Mouse (Mus musculus) forebrain, embryonic 14.5 days (tissue): Measurements from ENCODE around the gene Itga1. TPM values are rescaled to one million over a fixed set of nuclear protein-coding genes. Genes with fewer than 3 reads are reported as not detected.

Experiments used
- ATAC-seq: fragments of 200-750 bp; cut with Nextera tagmentation; 2 replicates; pipeline ENCODE4 v1.8.0; 2017; ENCODE audit warnings: mild to moderate bottlenecking, moderate library complexity
- DNase-seq: peaks from one replicate; pipeline ENCODE4 v3.0.0-alpha.2; 2015; ENCODE audit warnings: low spot score
- H3K27ac ChIP-seq: fragments of 300-500 bp; sonication (generic); 2 replicates; pipeline ENCODE4 v1.5.1; 2014; ENCODE audit warnings: low read depth, mild to moderate bottlenecking, control low read depth, low read length, moderate library complexity
- H3K27me3 ChIP-seq: fragments of 300-500 bp; sonication (generic); replicated peaks from 2 replicates; pipeline ENCODE4 v1.6.1; 2014; ENCODE audit warnings: low read length, control low read depth, mixed read lengths; ENCODE audit not compliant: control insufficient read depth, insufficient read depth
- H3K36me3 ChIP-seq: fragments of 300-500 bp; sonication (generic); 2 replicates; pipeline ENCODE4 v1.6.1; 2014; ENCODE audit warnings: low read length, control low read depth; ENCODE audit not compliant: control insufficient read depth, insufficient read depth
- H3K4me1 ChIP-seq: fragments of 300-500 bp; sonication (generic); 2 replicates; pipeline ENCODE4 v1.6.1; 2014; ENCODE audit warnings: antibody characterized with exemption, low read length, control low read depth; ENCODE audit not compliant: control insufficient read depth, insufficient read depth
- H3K4me2 ChIP-seq: fragments of 300-500 bp; sonication (generic); 2 replicates; pipeline ENCODE4 v1.6.1; 2014; ENCODE audit warnings: mild to moderate bottlenecking, control low read depth, low read length
- H3K4me3 ChIP-seq: fragments of 300-500 bp; sonication (generic); 2 replicates; pipeline ENCODE4 v1.5.1; 2014; ENCODE audit warnings: low read depth, low read length, control low read depth
- H3K9ac ChIP-seq: fragments of 300-500 bp; sonication (generic); 2 replicates; pipeline ENCODE4 v1.6.1; 2014; ENCODE audit warnings: mild to moderate bottlenecking, low read length, control low read depth, moderate library complexity
- H3K9me3 ChIP-seq: fragments of 300-500 bp; sonication (generic); replicated peaks from 2 replicates; pipeline ENCODE4 v1.6.1; 2016; ENCODE audit warnings: low read length, control low read depth, mixed read lengths; ENCODE audit not compliant: control insufficient read depth
- WGBS: fragments of 180-500 bp; shearing (Covaris S2); extraction: QIAGEN DNeasy Blood & Tissue Kit; methylation state at CpG from one replicate; pipeline ENCODE4 v1.1.7; 2014; 5-methylcytosine and 5-hydroxymethylcytosine counted together
- polyA plus RNA-seq: library from polyadenylated mRNA; unstranded; fragments of >200 nt; fragmentation: Nextera tagmentation; extraction: Ambion mirVana; gene quantifications from 2 replicates; pipeline ENCODE4 v1.2.1, GENCODE M21; 2014

Gene Itga1
- polyA plus RNA-seq, 1 experiment from 2014 or later = 5.8 TPM

GRCm38 (mm10) chr13:114971905-114972304 is 129.9 kb downstream of the Itga1 start:
- Histone ChIP-seq H3K36me3 (no peaks in the 10 kb centered on the region), H3K27me3 (no peaks in the 10 kb centered on the region), H3K4me3 (no peak overlapping the region), H3K4me1 (no peaks in the 10 kb centered on the region), H3K27ac (no peak overlapping the region), H3K9ac (no peak overlapping the region), H3K9me3 (no peaks in the 10 kb centered on the region), H3K4me2 (no peak overlapping the region)
- ATAC-seq = no peak
- 94% methylated on average over 3 of the region's 3 CpGs for WGBS
- DNase-seq = no peak

GRCm38 (mm10) chr13:114964233-114964632 is 137.5 kb downstream of the Itga1 start:
- ATAC-seq (peak; percentile 94), DNase-seq (peak; percentile 88)
- WGBS = 18% methylated on average over 2 of the region's 2 CpGs
- no peaks in the 10 kb centered on the region for H3K4me1 ChIP-seq
- H3K9me3 ChIP-seq = no peaks in the 10 kb centered on the region
- H3K27ac ChIP-seq = no peak overlapping the region
- H3K4me3 ChIP-seq = no peak overlapping the region
- H3K4me2 ChIP-seq = no peak overlapping the region
- no peaks in the 10 kb centered on the region for H3K27me3 ChIP-seq
- H3K9ac ChIP-seq = no peak overlapping the region
- H3K36me3 ChIP-seq = no peaks in the 10 kb centered on the region

GRCm38 (mm10) chr13:114954516-114954915 is 147.2 kb downstream of the Itga1 start:
- Histone ChIP-seq H3K4me3 (no peak overlapping the region), H3K4me1 (no peaks in the 10 kb centered on the region), H3K36me3 (no peaks in the 10 kb centered on the region), H3K9ac (no peak overlapping the region), H3K27ac (no peak overlapping the region), H3K27me3 (no peaks in the 10 kb centered on the region), H3K9me3 (no peaks in the 10 kb centered on the region), H3K4me2 (no peak overlapping the region)
- no peak for DNase-seq
- no peak for ATAC-seq

GRCm38 (mm10) chr13:114933541-114933940 is 168.2 kb downstream of the Itga1 start:
- no peak for ATAC-seq
- no peak overlapping the region for H3K9ac ChIP-seq
- H3K4me2 ChIP-seq = no peak overlapping the region
- H3K27me3 ChIP-seq = no peaks in the 10 kb centered on the region; the same call in 1 of the 2 replicates
- H3K4me1 ChIP-seq = peaks cover 9% of the 10 kb centered on the region; the same call in 1 of the 2 replicates
- H3K4me3 ChIP-seq = no peak overlapping the region
- H3K27ac ChIP-seq = no peak overlapping the region
- H3K9me3 ChIP-seq = no peaks in the 10 kb centered on the region
- 93% methylated on average over 7 of the region's 7 CpGs for WGBS
- H3K36me3 ChIP-seq = no peaks in the 10 kb centered on the region
- no peak for DNase-seq

GRCm38 (mm10) chr13:114931775-114932294 is 169.9 kb downstream of the Itga1 start, which contains the start of gene Itga2:
TSS of gene Itga2 (minus strand) at chr13:114932100.
- peak within 1 kb of the TSS; percentile 77 for H3K4me2 ChIP-seq
- H3K9me3 ChIP-seq = no peaks in the 10 kb centered on the region
- H3K9ac ChIP-seq = peak within 1 kb of the TSS; percentile 59
- DNase-seq (peak; percentile 64), ATAC-seq (peak; percentile 87)
- no peak within 1 kb of the TSS for H3K27ac ChIP-seq
- H3K36me3 ChIP-seq = no peaks in the 10 kb centered on the region
- WGBS = 2% methylated on average over 28 of the region's 28 CpGs
- H3K4me1 ChIP-seq = peaks cover 9% of the 10 kb centered on the region; the same call in 1 of the 2 replicates
- H3K4me3 ChIP-seq = peak within 1 kb of the TSS; percentile 34
- H3K27me3 ChIP-seq = no peaks in the 10 kb centered on the region; the same call in 1 of the 2 replicates

- ATAC-seq (peak; percentile 67), DNase-seq (peak; percentile 28)
- WGBS = 1% methylated on average over 10 of the region's 10 CpGs
- H3K36me3 ChIP-seq = no peaks in the 10 kb centered on the region
- peak overlapping the region; percentile 59 for H3K9ac ChIP-seq
- no peaks in the 10 kb centered on the region; the same call in 1 of the 2 replicates for H3K27me3 ChIP-seq
- peak overlapping the region; percentile 34 for H3K4me3 ChIP-seq
- peaks cover 9% of the 10 kb centered on the region; the same call in 1 of the 2 replicates for H3K4me1 ChIP-seq
- H3K4me2 ChIP-seq = peak overlapping the region; percentile 77
- H3K27ac ChIP-seq = no peak overlapping the region
- no peaks in the 10 kb centered on the region for H3K9me3 ChIP-seq
Measured at GRCm38 (mm10) chr13:114930996-114931649, 170.6 kb downstream of the Itga1 start.

GRCm38 (mm10) chr13:114924785-114925184 is 177.0 kb downstream of the Itga1 start:
- Histone ChIP-seq H3K9me3 (no peaks in the 10 kb centered on the region), H3K27me3 (no peaks in the 10 kb centered on the region), H3K4me1 (peaks cover 8% of the 10 kb centered on the region), H3K4me2 (no peak overlapping the region), H3K4me3 (no peak overlapping the region), H3K27ac (no peak overlapping the region), H3K36me3 (no peaks in the 10 kb centered on the region), H3K9ac (no peak overlapping the region)
- DNase-seq (no peak), ATAC-seq (no peak)
- 85% methylated on average over 1 of the region's 1 CpGs for WGBS

- Histone ChIP-seq H3K27me3 (no peaks in the 10 kb centered on the region), H3K4me2 (peak overlapping the region; percentile 23), H3K4me1 (peaks cover 8% of the 10 kb centered on the region), H3K36me3 (no peaks in the 10 kb centered on the region), H3K4me3 (no peak overlapping the region), H3K9ac (peak overlapping the region; percentile 32; the same call in 1 of the 2 replicates), H3K27ac (peak overlapping the region; percentile 68; the same call in 1 of the 2 replicates), H3K9me3 (no peaks in the 10 kb centered on the region)
- WGBS = 2% methylated on average over 9 of the region's 9 CpGs
- DNase-seq = peak; percentile 90
- ATAC-seq = peak; percentile 97
Measured at GRCm38 (mm10) chr13:114923331-114923730, 178.4 kb downstream of the Itga1 start.

GRCm38 (mm10) chr13:114915767-114916166 is 186.0 kb downstream of the Itga1 start:
- Histone ChIP-seq H3K4me3 (no peak overlapping the region), H3K4me1 (no peaks in the 10 kb centered on the region), H3K36me3 (no peaks in the 10 kb centered on the region), H3K9ac (no peak overlapping the region), H3K27ac (no peak overlapping the region), H3K27me3 (no peaks in the 10 kb centered on the region), H3K4me2 (no peak overlapping the region), H3K9me3 (no peaks in the 10 kb centered on the region)
- WGBS = 86% methylated on average over 5 of the region's 5 CpGs
- no peak for DNase-seq
- no peak for ATAC-seq
